Mouse (Mus musculus) embryonic facial prominence, embryonic 14.5 days (tissue): ENCODE results near the gene Tor1aip2. TPM values are rescaled to one million over a fixed set of nuclear protein-coding genes. Genes with fewer than 3 reads are reported as not detected.

Source experiments
- ATAC-seq: fragments of 200-750 bp; cut with Nextera tagmentation; 2 replicates; pipeline ENCODE4 v1.8.0; 2017; ENCODE audit warnings: low read depth, moderate number of reproducible peaks, moderate TSS enrichment
- DNase-seq: peaks from one replicate; pipeline ENCODE4 v3.0.0-alpha.2; 2015; ENCODE audit warnings: low spot score
- H3K27ac ChIP-seq: fragments of 300-500 bp; sonication (generic); replicated peaks from 2 replicates; pipeline ENCODE4 v1.5.1; 2014; ENCODE audit warnings: low read depth, mild to moderate bottlenecking, low read length, moderate library complexity
- H3K27me3 ChIP-seq: fragments of 300-500 bp; sonication (generic); replicated peaks from 2 replicates; pipeline ENCODE4 v1.6.1; 2014; ENCODE audit warnings: low read length; ENCODE audit not compliant: control insufficient read depth, insufficient read depth
- H3K36me3 ChIP-seq: fragments of 300-500 bp; sonication (generic); 2 replicates; pipeline ENCODE4 v1.6.1; 2014; ENCODE audit warnings: low read length, mixed read lengths; ENCODE audit not compliant: control insufficient read depth, insufficient read depth
- H3K4me1 ChIP-seq: fragments of 300-500 bp; sonication (generic); 2 replicates; pipeline ENCODE4 v1.6.1; 2014; ENCODE audit warnings: antibody characterized with exemption, low read length; ENCODE audit not compliant: control insufficient read depth, insufficient read depth
- H3K4me2 ChIP-seq: fragments of 300-500 bp; sonication (generic); 2 replicates; pipeline ENCODE4 v1.6.1; 2014; ENCODE audit warnings: low read depth, mild to moderate bottlenecking, low read length, moderate library complexity, mixed read lengths
- H3K4me3 ChIP-seq: fragments of 300-500 bp; sonication (generic); 2 replicates; pipeline ENCODE4 v1.5.1; 2014; ENCODE audit warnings: low read depth, mild to moderate bottlenecking, low read length
- H3K9ac ChIP-seq: fragments of 300-500 bp; sonication (generic); 2 replicates; pipeline ENCODE4 v1.6.1; 2014; ENCODE audit warnings: low read depth, mild to moderate bottlenecking, low read length, moderate library complexity, mixed read lengths
- H3K9me3 ChIP-seq: fragments of 300-500 bp; sonication (generic); 2 replicates; pipeline ENCODE4 v1.6.1; 2016; ENCODE audit warnings: low read length; ENCODE audit not compliant: control insufficient read depth
- WGBS: fragments of 180-500 bp; shearing (Covaris S2); extraction: QIAGEN DNeasy Blood & Tissue Kit; methylation state at CpG from one replicate; pipeline ENCODE4 v1.1.7; 2014; 5-methylcytosine and 5-hydroxymethylcytosine counted together
- polyA plus RNA-seq: library from polyadenylated mRNA; unstranded; fragments of >200 nt; fragmentation: Nextera tagmentation; extraction: Ambion mirVana; gene quantifications from 2 replicates; pipeline ENCODE4 v1.2.1, GENCODE M21; 2014

The Tor1aip2 gene
- polyA plus RNA-seq, 1 experiment from 2014 or later, result 113 TPM

DNA sequence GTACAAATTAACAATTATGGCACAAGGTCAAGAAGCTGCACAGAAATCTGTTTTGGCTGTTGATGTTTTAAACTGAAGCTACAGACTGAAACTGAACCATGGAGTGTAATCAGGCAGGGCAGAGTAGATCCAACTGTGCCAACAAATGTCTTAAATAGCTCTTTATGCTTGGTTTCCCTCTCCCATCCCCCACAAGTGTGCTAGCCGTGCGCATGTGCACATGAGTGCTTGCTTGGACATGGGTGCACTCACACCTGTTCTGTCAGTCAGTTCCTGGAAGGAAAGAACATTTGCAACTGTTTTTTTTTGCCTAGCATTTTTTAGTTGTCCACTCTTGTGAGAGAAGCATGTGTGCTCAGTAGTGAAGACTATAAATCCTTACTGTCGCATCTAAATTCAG is 11.5 kb downstream of the Tor1aip2 start:
- Histone ChIP-seq H3K9me3 (no peaks in the 10 kb centered on the region), H3K27me3 (no peaks in the 10 kb centered on the region), H3K4me3 (no peak overlapping the region), H3K4me2 (no peak overlapping the region), H3K36me3 (peaks cover 73% of the 10 kb centered on the region), H3K9ac (no peak overlapping the region), H3K27ac (no peak overlapping the region; the same call in 1 of the 2 replicates), H3K4me1 (peaks cover 9% of the 10 kb centered on the region)
- 72% methylated on average over 3 of the region's 3 CpGs for WGBS
- DNase-seq (peak; percentile 90), ATAC-seq (peak; percentile 63; the same call in 1 of the 2 replicates)

GRCm38 (mm10) chr1:156058207-156058606 is 23.0 kb downstream of the Tor1aip2 start:
- H3K27me3 ChIP-seq, result no peaks in the 10 kb centered on the region
- no peak overlapping the region for H3K9ac ChIP-seq
- DNase-seq (no peak), ATAC-seq (no peak)
- WGBS, result 80% methylated on average over 2 of the region's 2 CpGs
- peaks cover 73% of the 10 kb centered on the region for H3K36me3 ChIP-seq
- H3K27ac ChIP-seq, result no peak overlapping the region
- no peaks in the 10 kb centered on the region for H3K9me3 ChIP-seq
- H3K4me2 ChIP-seq, result no peak overlapping the region
- no peaks in the 10 kb centered on the region for H3K4me1 ChIP-seq
- H3K4me3 ChIP-seq, result no peak overlapping the region

DNA sequence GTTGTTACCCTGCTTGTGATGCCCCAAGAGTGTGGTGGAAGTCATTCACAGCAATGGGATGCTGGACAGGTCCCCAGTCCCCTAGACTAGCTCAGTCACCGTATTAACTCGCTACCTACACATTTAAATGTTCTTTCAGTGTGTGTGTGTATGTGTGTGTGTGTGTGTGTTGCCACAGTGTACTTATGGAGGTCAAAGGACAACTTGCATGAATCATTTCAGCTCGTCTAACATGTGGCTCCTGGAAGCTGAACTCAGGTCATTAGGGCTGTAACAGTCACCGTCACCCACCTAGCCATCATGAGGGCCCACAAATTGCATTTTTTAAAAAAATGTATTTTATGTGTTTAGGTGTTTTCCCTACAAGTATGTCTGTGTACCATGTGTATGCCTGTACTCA is 27.0 kb downstream of the Tor1aip2 start:
- no peak for DNase-seq
- Histone ChIP-seq H3K4me2 (no peak overlapping the region), H3K27me3 (no peaks in the 10 kb centered on the region), H3K4me1 (no peaks in the 10 kb centered on the region), H3K27ac (no peak overlapping the region), H3K4me3 (no peak overlapping the region), H3K9me3 (no peaks in the 10 kb centered on the region), H3K36me3 (peaks cover 72% of the 10 kb centered on the region), H3K9ac (no peak overlapping the region)
- 92% methylated on average over 4 of the region's 4 CpGs for whole genome bisulfite sequencing
- no peak for ATAC-seq

DNA sequence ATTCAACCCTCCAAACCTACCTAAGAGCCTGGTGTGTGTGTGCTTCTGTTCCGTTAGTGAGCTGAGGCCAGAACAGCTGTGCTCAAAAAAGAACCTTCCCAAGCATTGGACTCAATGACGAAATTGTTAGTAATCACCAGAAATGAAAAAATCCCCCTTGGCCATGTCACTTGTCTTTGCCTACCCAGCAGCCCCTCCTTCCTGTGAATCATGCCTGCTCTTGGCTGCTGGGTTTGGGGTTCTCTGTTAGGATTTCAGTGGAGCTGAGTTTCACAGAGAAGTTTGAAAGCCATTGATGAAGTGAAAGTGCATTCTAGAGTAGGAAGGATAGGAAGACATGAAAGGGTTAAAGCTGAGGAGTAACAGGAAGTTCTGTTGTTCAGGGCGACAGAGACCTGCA is 30.9 kb downstream of the Tor1aip2 start:
- no peak for ATAC-seq
- Histone ChIP-seq H3K4me1 (no peaks in the 10 kb centered on the region), H3K27me3 (no peaks in the 10 kb centered on the region), H3K4me2 (no peak overlapping the region), H3K27ac (no peak overlapping the region), H3K9ac (no peak overlapping the region), H3K9me3 (no peaks in the 10 kb centered on the region), H3K36me3 (peaks cover 51% of the 10 kb centered on the region), H3K4me3 (no peak overlapping the region)
- 52% methylated on average over 3 of the region's 3 CpGs for WGBS
- no peak for DNase-seq

DNA sequence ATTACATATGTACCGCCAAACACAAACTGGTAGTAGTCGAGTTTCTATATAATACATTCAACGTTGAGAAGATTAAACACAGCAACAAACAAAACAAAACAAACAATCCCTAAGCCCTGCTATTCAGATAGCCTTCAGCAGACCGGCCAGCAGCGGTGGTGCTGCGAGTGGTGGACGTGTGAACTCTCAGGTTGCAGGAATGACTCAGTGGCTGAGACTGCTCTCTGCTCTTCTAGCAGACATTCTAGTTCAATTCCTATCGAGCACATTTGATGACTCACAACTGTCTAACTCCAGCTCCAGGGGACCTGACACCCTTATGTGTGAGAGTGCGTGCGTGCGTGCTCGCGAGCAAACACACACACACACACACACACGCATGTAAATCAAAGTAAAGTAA is 34.9 kb downstream of the Tor1aip2 start:
- H3K4me1 ChIP-seq, result no peaks in the 10 kb centered on the region
- H3K36me3 ChIP-seq, result peaks cover 12% of the 10 kb centered on the region
- H3K27me3 ChIP-seq, result no peaks in the 10 kb centered on the region
- no peak overlapping the region for H3K9ac ChIP-seq
- no peak for DNase-seq
- H3K4me3 ChIP-seq, result no peak overlapping the region
- H3K4me2 ChIP-seq, result no peak overlapping the region
- H3K9me3 ChIP-seq, result no peaks in the 10 kb centered on the region
- 83% methylated on average over 14 of the region's 14 CpGs for WGBS
- ATAC-seq, result no peak
- H3K27ac ChIP-seq, result no peak overlapping the region

DNA sequence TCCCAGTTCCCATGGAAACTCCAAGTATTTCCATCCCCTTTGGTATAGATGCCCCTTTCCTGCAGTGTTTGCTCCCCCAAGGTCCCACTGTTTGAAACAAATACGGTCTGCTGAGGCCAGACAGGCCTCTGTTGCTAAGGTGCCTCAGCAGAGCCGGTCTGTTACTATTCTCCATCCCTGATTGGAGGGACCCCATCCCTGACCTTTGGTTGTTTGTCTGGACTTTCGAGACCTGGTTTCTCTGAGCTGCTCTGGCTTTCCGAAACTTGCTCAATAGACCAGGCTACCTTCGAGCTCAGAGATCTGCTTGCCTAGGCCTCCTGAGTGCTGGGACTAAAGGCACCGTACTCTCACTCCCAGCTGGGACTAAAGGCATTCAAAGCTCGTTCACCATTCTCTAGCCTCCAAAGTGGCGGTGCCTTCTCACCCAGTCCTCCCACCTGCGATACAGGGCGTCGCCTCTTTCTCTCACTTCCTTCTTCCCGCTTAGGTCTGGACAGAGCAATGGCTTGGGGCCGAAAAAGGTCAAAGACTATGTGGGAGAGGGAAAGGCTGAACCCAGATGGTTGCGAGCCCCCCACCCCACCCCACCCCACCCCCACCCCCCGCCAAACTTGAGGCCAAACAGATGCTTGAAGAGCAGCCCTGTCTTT is 38.1 kb downstream of the Tor1aip2 start:
- 56% methylated on average over 15 of the region's 15 CpGs for WGBS
- Histone ChIP-seq H3K27ac (no peak overlapping the region), H3K4me1 (no peaks in the 10 kb centered on the region), H3K4me2 (no peak overlapping the region), H3K36me3 (no peaks in the 10 kb centered on the region), H3K9ac (no peak overlapping the region), H3K27me3 (no peaks in the 10 kb centered on the region), H3K9me3 (no peaks in the 10 kb centered on the region), H3K4me3 (no peak overlapping the region)
- ATAC-seq (no peak), DNase-seq (no peak)

- 27% methylated on average over 8 of the region's 8 CpGs for WGBS
- DNase-seq, result peak; percentile 57
- no peak overlapping the region for H3K27ac ChIP-seq
- H3K4me2 ChIP-seq, result no peak overlapping the region
- no peak overlapping the region for H3K4me3 ChIP-seq
- no peaks in the 10 kb centered on the region for H3K36me3 ChIP-seq
- H3K9ac ChIP-seq, result no peak overlapping the region
- H3K27me3 ChIP-seq, result no peaks in the 10 kb centered on the region
- H3K4me1 ChIP-seq, result no peaks in the 10 kb centered on the region
- peak; percentile 60; the same call in 1 of the 2 replicates for ATAC-seq
- H3K9me3 ChIP-seq, result no peaks in the 10 kb centered on the region
These were observed 39.4 kb downstream of the Tor1aip2 start for GRCm38 (mm10) chr1:156074575-156074974.

DNA sequence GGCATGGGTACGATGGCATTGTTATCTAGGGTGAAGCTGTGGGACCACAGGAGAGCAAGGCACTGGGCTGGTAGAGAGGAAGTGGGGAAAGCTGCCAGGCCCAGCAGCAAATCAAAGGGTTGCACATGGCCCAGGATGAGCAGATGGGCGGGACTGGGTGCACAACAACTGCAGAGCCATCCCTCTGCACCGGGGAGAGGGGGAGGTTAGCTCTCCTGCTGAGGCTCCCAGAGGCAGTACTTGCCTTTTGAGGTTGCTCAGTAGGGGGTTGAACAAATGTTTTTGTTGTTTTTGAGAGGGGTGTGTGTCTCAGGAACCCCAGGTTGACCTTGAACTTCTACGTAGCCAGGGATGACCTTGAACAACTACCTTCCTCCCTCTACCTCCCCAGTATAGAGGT is 41.3 kb downstream of the Tor1aip2 start:
- ATAC-seq (no peak), DNase-seq (no peak)
- Histone ChIP-seq H3K9ac (no peak overlapping the region), H3K27ac (no peak overlapping the region), H3K27me3 (no peaks in the 10 kb centered on the region), H3K4me3 (no peak overlapping the region), H3K36me3 (no peaks in the 10 kb centered on the region), H3K4me2 (no peak overlapping the region), H3K4me1 (no peaks in the 10 kb centered on the region), H3K9me3 (no peaks in the 10 kb centered on the region)
- 69% methylated on average over 4 of the region's 4 CpGs for WGBS

DNA sequence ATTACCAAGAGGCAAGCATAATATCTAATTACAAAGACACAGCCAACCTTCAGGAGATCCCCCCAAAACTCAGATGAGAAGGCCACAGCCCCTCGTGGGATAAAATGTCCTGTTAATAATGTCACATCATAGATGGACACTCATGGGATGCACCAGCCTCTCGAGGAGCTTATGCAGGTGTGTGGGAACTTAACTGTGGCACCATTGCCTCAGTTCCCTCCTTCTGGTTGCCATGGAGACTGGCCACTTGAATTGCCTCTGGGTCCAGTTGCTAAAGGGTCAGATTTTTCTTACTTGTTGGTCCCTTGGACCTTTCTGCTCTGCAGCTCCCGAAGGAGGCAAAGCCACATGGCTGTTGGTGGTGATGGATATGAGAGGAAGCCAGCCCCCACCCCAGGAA is 42.5 kb downstream of the Tor1aip2 start:
- H3K9me3 ChIP-seq, result no peaks in the 10 kb centered on the region
- DNase-seq, result no peak
- no peaks in the 10 kb centered on the region for H3K27me3 ChIP-seq
- no peak for ATAC-seq
- no peak overlapping the region for H3K4me2 ChIP-seq
- H3K4me3 ChIP-seq, result no peak overlapping the region
- H3K27ac ChIP-seq, result no peak overlapping the region
- H3K4me1 ChIP-seq, result no peaks in the 10 kb centered on the region
- H3K9ac ChIP-seq, result no peak overlapping the region
- H3K36me3 ChIP-seq, result no peaks in the 10 kb centered on the region
- 52% methylated on average over 3 of the region's 3 CpGs for WGBS
